Mouse (Mus musculus) induced T-regulatory cell, adult 2 months (primary cell): Measurements from ENCODE around the gene Pex10.
"Not testable (repeated sequence)": the region's sequence is repeated elsewhere in the genome, so short reads cannot be mapped to it uniquely, and the experiment has no call there.

Experiments used
- DNase-seq: peaks from one replicate; pipeline ENCODE4 v3.0.0-alpha.2; 2012; ENCODE audit warnings: low read depth

Pex10 gene

DNA sequence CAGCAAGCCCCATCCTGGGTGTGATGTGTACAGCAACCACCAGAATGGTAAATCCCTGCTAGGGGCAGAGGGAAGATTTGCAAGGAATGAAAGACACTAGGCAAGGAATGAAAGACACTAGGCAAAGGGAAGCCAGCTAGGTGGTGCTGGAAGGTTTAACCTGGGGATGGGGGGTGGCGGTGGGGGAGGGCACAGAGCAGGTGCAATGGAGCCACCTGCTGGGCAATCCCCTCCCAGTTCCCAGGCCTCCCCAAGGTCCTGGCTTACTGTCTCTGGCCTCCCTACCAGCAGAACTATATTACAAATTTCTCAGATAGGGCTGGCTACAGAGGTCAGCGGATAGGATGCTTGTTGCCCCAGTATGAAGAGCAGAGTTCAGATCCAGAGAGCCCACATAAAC lies 2.3 kb upstream of the Pex10 start:
- DNase-seq = no peak

DNA sequence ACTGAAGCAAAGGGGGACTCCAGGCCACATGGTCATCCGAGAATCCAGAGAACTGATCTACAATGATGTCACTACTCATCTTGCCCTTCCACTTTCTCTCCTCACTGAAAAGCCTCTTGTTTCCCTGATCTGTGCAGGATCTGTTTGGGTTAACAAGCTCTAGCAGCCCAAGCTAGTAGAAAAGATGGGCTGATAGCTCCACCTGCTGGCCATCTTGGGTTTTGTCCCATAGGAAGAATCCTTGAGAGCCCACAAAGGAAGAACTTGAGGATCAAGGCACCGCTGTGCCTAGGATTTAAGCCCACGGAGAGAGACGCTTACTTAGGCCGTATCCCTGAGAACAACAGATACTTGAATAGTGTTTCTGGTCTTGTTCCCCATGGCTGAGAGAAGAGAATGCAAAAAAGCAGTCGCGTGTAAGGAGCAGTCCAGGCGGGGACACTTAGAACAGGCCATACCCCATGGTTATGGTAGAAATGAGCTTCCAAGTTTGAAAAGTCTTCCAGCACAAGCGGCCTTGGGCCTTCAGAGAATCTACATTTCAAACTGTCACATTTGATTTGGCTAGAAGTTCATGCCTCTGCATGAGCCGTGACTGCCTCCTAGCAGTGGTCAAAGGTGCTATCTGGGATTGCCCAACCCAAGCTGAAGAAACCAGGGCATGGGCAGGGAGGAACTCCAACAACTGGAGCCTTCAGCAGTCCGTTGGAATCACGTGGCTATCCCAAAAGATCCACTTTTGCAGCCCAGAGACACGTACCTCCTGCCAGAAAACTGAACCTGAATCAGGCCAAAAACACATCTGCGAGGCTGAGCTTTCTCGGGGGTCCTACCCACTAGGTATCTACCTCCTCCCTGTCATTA lies 614 bp upstream of the Pex10 start:
- DNase-seq = peak; percentile 95

- DNase-seq = no peak
Measured at GRCm38 (mm10) chr4:155068357-155068972, 1.6 kb downstream of the Pex10 start.

DNA sequence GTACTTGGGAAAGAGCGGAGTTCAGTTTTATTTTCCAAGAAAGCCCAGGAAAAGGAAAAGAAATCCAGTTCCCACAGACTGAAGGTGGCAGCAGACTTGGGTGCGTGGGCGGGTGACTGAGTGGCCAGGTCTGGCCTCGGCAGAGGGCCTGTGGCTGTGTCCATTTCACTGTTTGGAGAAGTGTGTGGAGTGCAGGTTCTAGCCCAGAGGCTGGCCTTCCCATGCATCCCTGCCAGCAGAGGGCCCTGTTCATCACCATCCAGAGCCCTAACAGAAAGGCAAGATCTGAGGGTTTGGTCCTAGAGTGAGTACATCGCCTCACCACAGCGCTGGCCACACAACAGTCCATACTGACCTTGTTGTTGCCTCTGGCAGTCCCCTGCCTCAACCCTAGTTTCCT lies 2.4 kb downstream of the Pex10 start:
- DNase-seq = no peak

- DNase-seq = no peak
Measured at GRCm38 (mm10) chr4:155070199-155070598, 3.4 kb downstream of the Pex10 start.

DNA sequence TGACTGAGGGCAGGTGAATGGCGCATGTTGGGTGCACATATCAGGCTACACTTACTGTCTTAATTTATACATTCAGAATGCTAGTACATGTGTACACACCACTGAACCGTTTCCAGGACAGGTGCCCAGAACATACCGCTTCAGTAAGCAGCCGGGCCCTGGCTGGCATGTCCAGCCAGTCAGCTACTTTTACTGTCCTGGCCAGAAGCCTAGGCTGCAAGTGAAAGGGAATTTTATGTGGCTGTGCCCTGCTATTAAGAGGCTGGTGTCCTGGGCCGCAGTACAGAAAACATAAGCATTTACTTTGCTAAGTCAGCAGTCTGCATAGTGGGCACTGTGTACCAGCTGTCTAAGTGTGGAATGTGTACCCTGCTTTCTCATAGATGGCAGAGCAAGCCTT lies 4.1 kb downstream of the Pex10 start:
- DNase-seq = no peak

DNA sequence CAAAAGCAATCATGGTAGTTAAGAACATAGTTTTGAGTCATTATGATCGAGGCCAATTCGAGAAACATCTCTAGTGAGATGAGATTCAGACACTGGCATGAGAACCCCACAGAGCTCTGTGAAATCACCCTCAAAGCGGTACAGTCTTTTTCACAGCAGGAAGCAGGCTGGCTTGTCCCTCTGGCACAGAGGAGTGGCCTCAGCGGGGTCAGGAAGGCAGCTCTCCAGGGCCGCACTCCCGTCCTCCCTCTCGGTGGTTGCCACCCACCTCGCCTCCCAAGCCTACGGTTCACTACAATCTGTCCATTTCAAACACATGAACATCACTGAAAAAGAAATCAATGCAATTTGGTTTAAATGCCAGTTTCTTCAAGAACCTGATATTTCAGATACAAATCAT lies 7.6 kb downstream of the Pex10 start:
- DNase-seq = no peak

DNA sequence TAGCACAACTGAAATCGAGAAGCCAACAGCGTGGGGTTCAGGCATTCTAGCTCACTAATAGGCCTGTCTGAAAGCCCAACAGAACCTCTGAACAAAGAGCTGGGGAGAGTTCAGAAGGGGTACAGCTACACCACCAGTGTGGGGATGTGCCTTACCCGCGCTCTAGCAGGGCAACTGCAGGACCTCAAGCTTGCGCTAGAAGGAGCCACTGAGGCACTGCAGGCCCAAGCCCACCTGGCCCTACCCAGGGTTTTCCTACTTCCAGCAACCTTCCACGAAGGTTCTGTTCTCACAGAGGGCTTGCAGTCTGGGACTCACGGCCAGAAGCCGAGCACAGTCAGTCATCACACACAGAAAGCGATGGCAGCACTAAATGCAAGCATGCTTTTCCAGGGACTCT lies 8.3 kb downstream of the Pex10 start:
- no peak for DNase-seq

DNA sequence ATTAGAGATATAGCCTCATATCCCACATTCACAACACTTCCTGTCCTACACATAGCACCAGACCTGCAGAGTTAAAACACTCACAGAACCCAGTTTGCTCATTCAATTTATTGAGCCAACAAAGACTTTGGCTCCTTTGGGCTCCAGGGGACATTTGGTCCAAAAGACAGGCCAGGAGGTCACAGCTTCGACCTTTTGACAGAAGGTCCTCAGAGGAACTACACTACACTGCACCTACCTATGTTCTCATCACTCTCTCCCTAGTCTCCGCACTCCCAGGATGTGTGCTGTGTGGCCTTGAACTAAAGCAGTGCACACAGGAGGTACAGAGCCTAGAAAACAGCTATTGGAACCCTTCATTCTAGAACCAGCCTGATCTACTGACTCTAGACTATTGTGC lies 9.0 kb downstream of the Pex10 start:
- no peak for DNase-seq

GRCm38 (mm10) chr4:155076677-155077076 lies 9.9 kb downstream of the Pex10 start:
- no peak for DNase-seq

DNA sequence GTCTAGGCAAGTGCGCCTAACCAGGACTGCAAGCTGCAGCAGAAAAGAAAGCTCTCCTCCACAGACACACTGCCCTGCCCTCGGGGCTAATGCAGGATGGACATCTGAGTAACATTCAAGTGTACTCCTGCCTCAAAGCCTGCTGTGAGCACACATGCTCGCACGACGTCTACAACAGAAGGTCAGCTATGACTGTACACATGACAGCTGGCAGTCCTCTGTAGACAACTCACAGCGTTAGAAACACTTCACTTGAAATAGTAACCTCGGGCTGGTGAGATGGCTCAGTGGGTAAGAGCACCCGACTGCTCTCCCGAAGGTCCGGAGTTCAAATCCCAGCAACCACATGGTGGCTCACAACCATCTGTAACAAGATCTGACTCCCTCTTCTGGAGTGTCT lies 12.0 kb downstream of the Pex10 start:
- not testable (repeated sequence) for DNase-seq

- no peak for DNase-seq
Measured at GRCm38 (mm10) chr4:155079666-155080065, 12.8 kb downstream of the Pex10 start.

GRCm38 (mm10) chr4:155083553-155083952 lies 16.7 kb downstream of the Pex10 start:
- DNase-seq = no peak

DNA sequence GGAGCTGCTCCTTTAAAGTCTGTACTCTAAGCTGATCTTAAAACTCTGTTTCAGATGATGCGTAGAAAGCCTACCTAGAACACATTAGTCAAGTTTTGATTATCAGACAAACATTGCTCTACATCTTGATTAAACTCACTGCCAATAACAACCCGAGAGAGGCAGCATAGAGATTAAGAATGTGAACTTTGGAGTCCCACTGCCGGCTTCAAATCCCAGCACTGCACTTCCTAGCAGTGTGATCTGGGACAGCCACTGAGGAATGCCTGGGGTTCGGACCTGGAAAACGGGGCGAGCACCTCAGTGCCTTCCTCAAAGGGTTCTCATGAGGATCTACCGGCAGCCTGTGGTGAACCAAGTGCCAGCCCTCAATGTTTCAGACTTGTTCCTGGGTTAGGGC lies 17.5 kb downstream of the Pex10 start:
- no peak for DNase-seq

- no peak for DNase-seq
Measured at GRCm38 (mm10) chr4:155085206-155086107, 18.6 kb downstream of the Pex10 start.

DNA sequence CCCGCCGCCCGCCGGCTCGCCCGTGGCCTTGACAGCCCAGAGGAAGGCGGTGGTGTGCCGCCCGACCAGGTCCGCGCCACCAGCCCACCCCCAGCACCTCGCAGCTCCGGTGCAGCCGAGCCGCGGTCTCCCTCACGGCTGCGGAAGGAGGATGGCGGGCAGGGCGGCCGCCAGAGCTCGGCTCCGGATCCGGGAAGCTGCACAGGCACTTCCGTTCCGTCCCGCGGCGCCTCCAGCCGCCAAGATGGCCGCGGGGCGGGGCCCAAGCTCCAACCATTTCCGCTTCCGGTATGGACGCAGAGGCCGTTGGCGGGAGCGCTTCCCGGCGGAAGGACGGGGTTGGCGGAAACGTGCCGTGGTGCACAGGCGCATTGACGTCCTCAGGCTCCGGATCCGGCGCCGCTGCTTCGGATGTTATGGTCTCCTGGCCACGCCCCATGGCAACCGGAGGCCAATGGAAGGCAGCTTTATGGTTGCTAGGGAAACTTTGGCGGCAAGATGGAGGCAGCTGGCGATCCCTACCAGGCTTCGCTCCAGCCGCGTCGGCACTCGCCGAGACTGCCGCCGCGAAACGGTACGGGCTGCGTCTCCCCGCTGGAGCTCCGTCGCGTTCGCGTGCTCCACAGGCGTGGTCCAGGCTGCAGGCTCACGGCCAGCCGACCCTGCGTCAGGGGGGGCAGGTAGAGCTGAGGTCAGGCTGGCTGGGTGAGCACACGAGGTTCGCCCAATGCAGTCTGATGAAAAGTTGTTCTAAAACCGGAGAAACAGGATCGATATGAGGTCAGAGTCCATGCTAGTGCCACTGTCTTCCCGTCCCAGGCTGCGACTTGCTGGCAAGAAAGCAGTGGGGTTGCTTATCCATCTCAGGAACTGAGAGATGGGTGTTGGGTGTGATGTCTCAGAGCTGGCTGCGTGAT lies 19.6 kb downstream of the Pex10 start, which contains the start of the genes Rer1 and Morn1:
Gene Rer1 (minus strand): TSS at position 275 of the 917 bp plus-strand sequence.
Gene Morn1 (plus strand): TSS at position 470 of the 917 bp plus-strand sequence.
- peak; percentile 100 for DNase-seq

DNA sequence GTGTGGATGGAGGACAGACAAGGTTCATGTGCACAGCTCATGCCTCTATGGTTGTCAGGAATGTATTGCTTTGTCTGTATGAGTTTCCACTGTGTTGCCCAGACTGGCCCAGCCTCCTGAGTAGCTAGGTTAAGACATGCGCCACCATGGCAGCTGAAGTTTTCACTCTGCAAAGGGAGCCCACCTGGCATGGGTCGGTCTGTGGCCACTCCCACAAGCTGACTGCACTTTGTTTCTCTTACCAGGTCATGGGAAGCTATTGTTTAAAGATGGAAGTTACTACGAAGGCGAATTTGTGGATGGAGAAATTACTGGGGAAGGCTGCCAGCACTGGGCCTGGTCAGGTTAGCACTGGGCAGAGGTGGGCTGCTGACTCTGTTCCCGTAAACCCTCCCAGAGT lies 22.4 kb downstream of the Pex10 start:
- DNase-seq = no peak

- DNase-seq = no peak
Measured at GRCm38 (mm10) chr4:155090147-155090546, 23.3 kb downstream of the Pex10 start.

GRCm38 (mm10) chr4:155090688-155091449 lies 24.1 kb downstream of the Pex10 start:
- peak; percentile 34 for DNase-seq

- no peak for DNase-seq
Measured at GRCm38 (mm10) chr4:155092718-155093430, 26.1 kb downstream of the Pex10 start.
